Mouse (Mus musculus): ENCODE data around the gene Sec23b.
A peak's percentile ranks its signal among the peaks of the same experiment; 100 is the strongest.

Sec23b gene

DNA sequence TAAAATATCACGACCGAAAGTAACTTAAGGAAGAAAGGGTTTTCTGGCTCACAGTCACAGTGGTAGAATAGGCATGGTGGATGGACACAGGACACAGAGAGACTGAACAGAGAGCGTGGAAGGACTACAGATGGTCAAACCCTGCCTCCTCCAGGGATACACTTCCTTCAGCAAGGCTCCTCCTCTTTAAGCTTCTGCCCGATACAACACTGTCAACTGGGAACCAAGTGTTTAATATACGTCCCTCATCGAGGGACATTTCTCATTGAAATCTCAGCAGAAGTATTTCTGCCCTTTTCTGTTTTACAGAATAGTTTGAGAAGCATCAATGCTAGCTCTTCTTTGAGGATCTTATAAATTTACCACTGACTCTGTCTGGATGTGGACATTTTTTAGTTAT, 57.9 kb downstream of the Sec23b start:
- DNase-seq, result no peak

DNA sequence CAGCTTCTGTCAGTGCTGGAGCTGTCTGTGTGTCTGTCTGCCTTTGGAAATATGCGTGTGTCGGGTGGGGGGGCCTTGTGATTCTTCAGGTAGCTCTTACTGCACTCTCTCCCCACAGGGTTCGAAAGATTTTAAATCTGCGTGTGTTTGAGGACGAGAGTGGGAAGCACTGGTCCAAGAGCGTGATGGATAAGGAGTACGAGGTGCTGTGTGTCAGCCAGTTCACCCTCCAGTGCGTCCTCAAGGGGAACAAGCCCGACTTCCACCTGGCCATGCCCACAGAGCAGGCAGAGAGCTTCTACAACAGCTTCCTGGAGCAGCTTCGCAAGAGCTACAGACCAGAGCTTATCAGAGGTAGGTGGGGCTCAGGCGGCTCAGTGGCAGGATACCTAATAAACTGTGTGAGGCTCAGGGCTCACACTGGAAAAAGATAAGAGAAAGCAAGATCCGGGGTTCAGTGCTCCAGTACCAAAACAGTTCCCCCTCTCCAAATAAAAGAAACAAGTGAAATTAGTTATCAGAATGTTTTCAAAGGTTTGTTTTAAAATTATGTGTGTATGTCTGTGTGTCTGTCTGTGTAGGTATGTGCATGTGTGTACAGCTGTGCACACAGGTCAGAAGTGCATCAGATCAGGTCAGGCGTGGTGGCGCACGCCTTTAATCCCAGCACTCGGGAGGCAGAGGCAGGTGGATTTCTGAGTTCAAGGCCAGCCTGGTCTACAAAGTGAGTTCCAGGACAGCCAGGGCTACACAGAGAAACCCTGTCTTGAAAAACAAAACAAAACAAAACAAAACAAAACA, 61.2 kb downstream of the Sec23b start:
- no peak for DNase-seq

GRCm38 (mm10) chr2:144621491-144621890, 65.5 kb downstream of the Sec23b start:
- peak; percentile 35 for DNase-seq

DNA sequence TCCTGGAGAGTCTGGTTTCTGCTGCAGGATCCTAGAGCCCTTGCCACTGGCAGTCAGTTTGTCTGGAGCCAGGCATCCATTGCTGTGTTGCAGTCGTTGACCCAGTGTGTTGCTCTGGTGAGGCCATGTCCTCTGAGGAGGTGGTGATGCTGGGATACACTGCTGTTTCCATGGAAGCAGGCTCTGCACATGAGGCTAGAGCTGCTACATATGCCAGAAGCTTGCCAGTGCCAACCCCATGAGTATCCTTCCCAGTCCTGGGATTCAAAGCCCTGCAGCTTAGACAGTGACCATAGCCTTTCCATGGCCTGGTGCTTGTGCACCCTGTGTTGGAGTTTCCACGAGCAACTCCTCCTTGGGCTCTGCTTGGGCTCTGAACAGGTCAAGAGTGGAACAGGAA, 77.5 kb downstream of the Sec23b start:
- DNase-seq, result no peak

- no peak for DNase-seq
These were observed 78.2 kb downstream of the Sec23b start for GRCm38 (mm10) chr2:144634231-144634630.

DNA sequence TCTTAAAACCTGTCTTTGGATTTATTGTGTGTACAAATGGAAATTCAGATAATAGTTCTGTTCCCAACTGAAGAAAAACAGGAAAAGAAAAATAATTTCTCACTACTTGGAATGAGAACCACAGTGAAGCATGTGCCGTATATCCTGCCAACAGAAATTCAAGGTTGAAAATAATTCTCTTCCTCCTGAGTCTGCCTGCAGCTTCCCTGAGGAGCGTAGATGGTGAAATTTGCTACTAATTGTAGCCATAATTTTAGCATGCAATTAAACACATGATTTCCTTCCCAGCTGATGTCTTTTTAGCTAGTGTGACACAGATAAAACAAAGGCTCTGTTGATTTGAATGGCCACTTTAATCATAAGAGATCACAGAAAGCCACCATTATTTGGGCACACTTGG, 78.7 kb downstream of the Sec23b start:
- no peak for DNase-seq

DNA sequence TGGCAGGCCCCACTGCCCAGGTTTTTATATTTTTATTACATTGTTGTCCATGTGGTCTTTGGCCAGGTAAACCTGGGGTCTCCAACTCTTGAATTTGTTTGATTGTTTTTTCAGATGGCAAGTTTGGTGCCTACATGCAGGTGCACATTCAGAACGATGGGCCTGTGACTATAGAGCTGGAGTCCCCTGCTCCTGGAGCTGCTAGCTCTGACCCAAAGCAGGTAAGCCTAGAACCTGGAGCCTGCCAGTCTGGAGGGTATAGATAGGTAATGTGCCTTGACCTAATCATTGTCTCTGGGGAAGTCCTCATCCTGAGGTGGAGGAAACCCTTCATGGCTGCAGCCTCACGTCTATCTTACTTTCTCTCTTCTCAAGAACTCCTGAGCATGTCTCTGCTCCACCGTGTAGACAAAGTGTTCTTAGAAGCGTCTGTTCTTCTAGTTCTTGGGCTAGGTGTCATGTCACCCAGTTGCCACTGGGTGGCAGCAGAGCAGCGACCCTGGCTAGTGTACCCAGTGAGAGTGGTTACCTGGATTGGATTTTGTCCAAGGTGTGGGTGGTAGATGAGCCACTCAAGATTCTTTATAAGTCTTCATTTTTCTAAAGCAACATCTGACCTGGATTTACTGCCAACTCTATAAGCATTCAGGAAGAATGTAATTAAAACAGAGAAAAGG, 79.8 kb downstream of the Sec23b start:
- peak; percentile 61 for DNase-seq

- DNase-seq, result no peak
These were observed 81.2 kb downstream of the Sec23b start for GRCm38 (mm10) chr2:144637204-144637603.

GRCm38 (mm10) chr2:144637671-144638395, 81.8 kb downstream of the Sec23b start:
- no peak for DNase-seq

DNA sequence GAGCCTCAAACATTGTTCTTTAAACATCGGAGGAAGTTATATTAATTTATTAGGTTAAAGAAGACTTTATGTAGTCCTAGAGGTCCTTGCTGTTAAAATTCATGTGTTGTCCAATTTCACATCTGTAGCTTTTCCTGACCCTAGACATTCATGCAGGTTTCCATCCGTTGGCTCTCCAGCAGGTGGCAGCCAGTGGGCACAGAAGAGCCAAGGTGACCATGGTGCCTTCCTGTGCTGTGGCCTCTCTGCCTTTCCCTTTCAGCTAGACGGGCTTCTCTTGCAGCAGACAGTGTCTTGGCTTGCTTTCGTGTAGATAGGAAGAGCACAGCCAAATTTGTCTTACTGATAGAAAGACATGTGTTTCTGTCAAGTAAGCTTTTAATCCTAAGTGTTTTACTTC, 82.7 kb downstream of the Sec23b start:
- no peak for DNase-seq

- DNase-seq, result no peak
These were observed 84.1 kb downstream of the Sec23b start for GRCm38 (mm10) chr2:144640101-144640500.
